Mouse (Mus musculus): ENCODE data around the gene Vmn1r27.

The Vmn1r27 gene

GRCm38 (mm10) chr6:58218721-58219120 is at the start of gene Vmn1r27:
TSS of gene Vmn1r27 (minus strand) at chr6:58218821.
- in situ Hi-C loops (cut with MboI, MseI): loop anchor here (5.0 kb wide), 1 partner anchor 786 kb away; no protein-coding TSS in a partner anchor

GRCm38 (mm10) chr6:58261737-58262136 is 43.1 kb upstream of the Vmn1r27 start, which contains the start of gene Vmn1r28:
TSS of gene Vmn1r28 (plus strand) at chr6:58262037.
- in situ Hi-C loops (cut with MboI, MseI): no loop called here

GRCm38 (mm10) chr6:58216119-58216518 is 2.5 kb downstream of the Vmn1r27 start:
- in situ Hi-C loops (cut with MboI, MseI): loop anchor here (5.0 kb wide), 1 partner anchor 784 kb away; no protein-coding TSS in a partner anchor
